8 mouse cellular contexts compared by ENCODE assay signal in the genomic region with DNA sequence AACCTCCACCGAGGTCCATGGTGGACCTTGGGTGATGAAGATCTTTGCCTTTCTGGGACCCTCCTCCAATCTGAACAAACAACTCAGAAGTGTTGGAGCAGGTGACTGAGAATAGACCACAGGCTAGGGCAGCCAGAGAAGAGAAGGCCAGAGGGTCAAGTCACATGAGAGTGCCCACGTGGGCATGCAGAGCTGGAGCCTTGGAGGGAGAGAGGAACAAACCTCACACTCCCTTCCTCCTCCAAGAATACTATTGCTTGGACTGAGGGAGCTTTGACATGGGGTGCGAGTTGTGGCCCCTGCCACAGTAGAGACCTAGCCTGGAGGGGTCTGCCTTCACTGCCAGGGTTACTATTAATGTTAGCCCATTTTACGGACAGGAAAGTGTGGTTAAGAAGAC. TPM values are rescaled to one million over a fixed set of nuclear protein-coding genes. Genes with fewer than 3 reads are reported as not detected.
DNase-seq lines count a peak whose midpoint lies in the region; ATAC-seq and TF ChIP-seq lines count a peak whose summit lies in the region.

No protein-coding gene starts in this region.

- no peak for DNase-seq in heart, postnatal 4 days
- DNase-seq in thymus, adult 2 months: no peak
- DNase-seq in thymus, postnatal 0 days (ENCODE audit: low spot score): no peak
- DNase-seq in hindbrain, postnatal 0 days (ENCODE audit: low spot score): no peak
- DNase-seq in spleen, adult 18-20 months: no peak
- no peak for DNase-seq in ovary, postnatal 10 days (ENCODE audit: low spot score)

- H3K36me3 ChIP-seq in heart, embryonic 14.5 days (ENCODE audit: control insufficient read depth, insufficient read depth, low read length): no peaks in the 10 kb centered on the region
- no peaks in the 10 kb centered on the region for H3K36me3 ChIP-seq in thymus, adult 2 months (ENCODE audit: control insufficient read depth, insufficient read depth, low read length)
- H3K36me3 ChIP-seq in hindbrain, postnatal 0 days (ENCODE audit: insufficient read depth, low read length): no peaks in the 10 kb centered on the region

- no peak overlapping the region for H3K4me3 ChIP-seq in heart, embryonic 14.5 days (ENCODE audit: control insufficient read depth in 1 of 2, insufficient read depth in 1 of 2, low read depth in 1 of 2, low read length in 2 of 2)
- H3K4me3 ChIP-seq in thymus, adult 2 months (ENCODE audit: control insufficient read depth, insufficient read depth, low read length): no peak overlapping the region
- H3K4me3 ChIP-seq in hindbrain, postnatal 0 days (ENCODE audit: low read length): no peak overlapping the region

- no peak for TF ChIP-seq POLR2A in thymus, adult 2 months (IDR thresholded peaks at IDR 0.05; ENCODE audit: control insufficient read depth, extremely low read depth, insufficient read depth, low read length, poor library complexity)

- 53% methylated on average over 4 of the region's 4 CpGs for WGBS in heart, embryonic 14.5 days
- 61% methylated on average over 4 of the region's 4 CpGs for WGBS in thymus, adult 2 months
- WGBS in hindbrain, postnatal 0 days: 64% methylated on average over 4 of the region's 4 CpGs

- H3K4me1 ChIP-seq in heart, embryonic 14.5 days (ENCODE audit: control insufficient read depth in 2 of 2, insufficient read depth in 2 of 2, low read length in 2 of 2): peaks cover 6 to 15% of the 10 kb centered on the region in 2 experiments
- H3K4me1 ChIP-seq in thymus, adult 2 months (replicated peaks; ENCODE audit: control insufficient read depth, insufficient read depth, low read length): peaks cover 25% of the 10 kb centered on the region
- 0 out of 2 replicates have a peak, but pooled peaks cover 4% of the 10 kb centered on the region for H3K4me1 ChIP-seq in hindbrain, postnatal 0 days (ENCODE audit: insufficient read depth, low read length)

- no peak overlapping the region for H3K9ac ChIP-seq in heart, embryonic 14.5 days (ENCODE audit: low read length)
- H3K9ac ChIP-seq in hindbrain, postnatal 0 days (replicated peaks; ENCODE audit: low read length): no peak overlapping the region

- H3K27me3 ChIP-seq in heart, embryonic 14.5 days (ENCODE audit: control insufficient read depth, insufficient read depth, low read length): no peaks in the 10 kb centered on the region
- no peaks in the 10 kb centered on the region for H3K27me3 ChIP-seq in thymus, adult 2 months (ENCODE audit: control insufficient read depth, insufficient read depth, low read length)
- H3K27me3 ChIP-seq in hindbrain, postnatal 0 days (ENCODE audit: insufficient read depth, low read length): no peaks in the 10 kb centered on the region

- H3K9me3 ChIP-seq in heart, embryonic 14.5 days (ENCODE audit: control insufficient read depth, low read length): no peaks in the 10 kb centered on the region
- H3K9me3 ChIP-seq in hindbrain, postnatal 0 days (ENCODE audit: low read length): no peaks in the 10 kb centered on the region

- 0 out of 2 replicates have a peak, but pooled peaks have one; percentile 24 for ATAC-seq in heart, embryonic 14.5 days (ENCODE audit: insufficient number of reproducible peaks, insufficient read depth, low FRiP score, low read depth)
- ATAC-seq in hindbrain, postnatal 0 days: no peak
- ATAC-seq in erythroblast, adult 5-6 weeks (replicated peaks; ENCODE audit: low FRiP score, poor library complexity, severe bottlenecking): no peak

- H3K4me2 ChIP-seq in heart, embryonic 14.5 days (ENCODE audit: low read length): no peak overlapping the region
- H3K4me2 ChIP-seq in hindbrain, postnatal 0 days (ENCODE audit: low read depth, low read length): no peak overlapping the region

- no peak for TF ChIP-seq CTCF in thymus, adult 2 months (IDR thresholded peaks at IDR 0.05; ENCODE audit: borderline replicate concordance, control insufficient read depth, extremely low read depth, insufficient read depth, low read length, poor library complexity)
- no peak for TF ChIP-seq CTCF in hindbrain, postnatal 0 days (IDR thresholded peaks at IDR 0.05; ENCODE audit: low read depth)

- peak overlapping the region in 1 of 2 experiments; percentile 69; a peak in 1 of 4 replicates for H3K27ac ChIP-seq in heart, embryonic 14.5 days (replicated peaks in 1 of 2; ENCODE audit: control insufficient read depth in 1 of 2, insufficient read depth in 1 of 2, low read depth in 2 of 2, low read length in 2 of 2)
- peak overlapping the region; percentile 53; the same call in 1 of the 2 replicates for H3K27ac ChIP-seq in thymus, adult 2 months (ENCODE audit: control insufficient read depth, insufficient read depth, low read length)
- 0 out of 2 replicates have a peak overlapping the region, but pooled peaks have one; percentile 17 for H3K27ac ChIP-seq in hindbrain, postnatal 0 days

RNA-seq across cellular contexts. Expression of a gene that starts 30.0 kb away (rescaled TPM):
- 7.8 and 8.5 TPM in 2 replicates for polyA plus RNA-seq in heart, embryonic 14.5 days (2014; fragmentation: Nextera tagmentation; extraction: Ambion mirVana)
- 1 to 10 TPM; 9.1 to 9.3 TPM for total RNA-seq in heart, postnatal 4 days (2021)
- polyA plus RNA-seq in thymus, adult 2 months (2012; rRNA removed): 2.8 and 4.4 TPM in 2 replicates
- polyA plus RNA-seq in thymus, postnatal 0 days (2015; fragmentation: Nextera tagmentation; extraction: Ambion mirVana): 3.2 and 3.4 TPM in 2 replicates
- total RNA-seq in hindbrain, postnatal 0 days (2014; rRNA removed): 2.5 and 3.8 TPM in 2 replicates
- 5.0 and 5.4 TPM in 2 replicates for polyA plus RNA-seq in hindbrain, postnatal 0 days (2015; fragmentation: Nextera tagmentation; extraction: Ambion mirVana)
- total RNA-seq in erythroblast, adult 5-6 weeks (2015; ENCODE audit: low replicate concordance): not detected in 2 replicates
- total RNA-seq in erythroblast, adult 5-6 weeks (2017; ENCODE audit: low replicate concordance): 0.17 TPM in 1 of 2 replicates, not detected in the other

RNA-seq across cellular contexts. Expression of a gene that starts 51.5 kb away (rescaled TPM):
- 38.7 and 42.4 TPM in 2 replicates for polyA plus RNA-seq in heart, embryonic 14.5 days (2014; fragmentation: Nextera tagmentation; extraction: Ambion mirVana)
- 10 to 100 TPM; 64.2 to 67.9 TPM for total RNA-seq in heart, postnatal 4 days (2021)
- 40.3 and 44.2 TPM in 2 replicates for polyA plus RNA-seq in thymus, adult 2 months (2012; rRNA removed)
- 84.6 and 112 TPM in 2 replicates for polyA plus RNA-seq in thymus, postnatal 0 days (2015; fragmentation: Nextera tagmentation; extraction: Ambion mirVana)
- 32.0 and 38.5 TPM in 2 replicates for total RNA-seq in hindbrain, postnatal 0 days (2014; rRNA removed)
- polyA plus RNA-seq in hindbrain, postnatal 0 days (2015; fragmentation: Nextera tagmentation; extraction: Ambion mirVana): 32.7 and 33.0 TPM in 2 replicates
- total RNA-seq in erythroblast, adult 5-6 weeks (2015; ENCODE audit: low replicate concordance): 32.4 and 50.1 TPM in 2 replicates
- total RNA-seq in erythroblast, adult 5-6 weeks (2017; ENCODE audit: low replicate concordance): 40.0 and 52.0 TPM in 2 replicates
